Mouse (Mus musculus) neutrophil, adult 65 days (primary cell): ENCODE data around the gene Cd180. TPM values are rescaled to one million over a fixed set of nuclear protein-coding genes. Genes with fewer than 3 reads are reported as not detected.

Experiments used
- total RNA-seq: library from RNA; stranded (reverse); gene quantifications from 2 replicates; pipeline ENCODE4 v1.2.4, GENCODE M21; 2023

Cd180 gene
- total RNA-seq, result 18.5 and 23.2 TPM in 2 replicates

GRCm38 (mm10) chr13:102693341-102693801 lies at the start of gene Cd180:
Gene Cd180, plus strand, starts transcription at chr13:102693558.

